Mouse (Mus musculus): ENCODE measurements around the gene Olfr640.

Gene Olfr640

DNA sequence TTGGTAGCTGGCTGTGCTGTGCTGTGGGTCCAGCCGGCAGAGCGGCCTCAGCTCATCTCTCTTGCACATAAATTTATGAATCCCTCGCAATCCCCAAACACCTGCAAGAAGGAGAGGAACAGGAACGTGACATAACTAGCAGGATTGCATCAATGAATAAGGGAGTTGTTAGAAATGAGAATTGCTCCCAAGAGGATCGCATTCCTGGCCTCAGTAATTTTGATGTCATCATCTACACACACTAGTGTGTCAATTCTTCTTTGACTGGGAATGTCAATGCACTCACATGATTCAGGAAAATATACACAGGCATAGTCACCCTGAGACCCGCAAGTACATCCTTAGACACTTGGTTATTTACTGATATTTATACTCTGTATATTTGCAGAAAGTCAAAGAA, at the start of gene Olfr640:
Gene Olfr640 (minus strand): TSS at position 101 of the 400 bp plus-strand sequence.
- no peak for DNase-seq (ENCODE audit: low spot score in 2 of 2)

DNA sequence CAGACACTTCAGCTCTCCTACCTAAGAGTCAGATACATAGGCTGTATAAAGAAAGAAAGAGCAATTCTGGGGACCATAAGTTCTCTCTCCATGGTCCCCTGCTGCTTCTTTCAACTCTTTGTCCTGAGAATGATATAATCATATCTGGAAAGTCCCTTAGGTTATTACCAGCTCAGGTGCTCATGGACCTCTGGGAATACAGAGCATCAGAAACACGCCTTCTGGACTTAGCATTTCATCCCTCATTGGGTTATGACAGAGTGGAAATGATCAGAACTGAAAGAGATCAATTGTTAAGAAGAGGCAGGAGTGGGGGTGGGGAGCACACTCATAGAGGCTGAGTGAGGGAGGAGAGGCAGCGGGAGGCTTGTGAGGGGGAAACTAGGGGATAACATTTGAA, 46.4 kb upstream of the Olfr640 start, which contains the start of gene Olfr644:
Gene Olfr644 (minus strand): TSS at position 101 of the 400 bp plus-strand sequence.
- DNase-seq (ENCODE audit: low spot score in 2 of 2), result no peak

DNA sequence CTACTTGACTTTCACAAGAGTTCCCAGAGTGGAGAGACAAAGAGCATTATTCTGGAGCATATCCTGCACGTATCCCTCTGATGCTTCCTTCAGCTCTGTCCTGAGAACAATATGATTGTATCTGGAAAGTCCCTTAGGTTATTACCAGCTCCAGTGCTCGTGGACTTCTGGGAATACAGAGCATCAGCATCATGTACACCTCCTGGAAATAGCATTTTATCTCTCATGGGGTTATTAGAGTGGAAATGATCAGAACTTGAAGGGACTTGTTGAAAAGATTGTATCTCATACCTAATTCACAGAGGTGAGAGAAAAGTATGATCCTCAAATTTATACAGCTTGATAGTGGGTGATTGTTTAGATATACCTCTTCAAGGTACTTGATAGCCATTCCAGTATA, 36.0 kb upstream of the Olfr640 start, which contains the start of gene 4930516K23Rik:
Gene 4930516K23Rik (minus strand): TSS at position 101 of the 400 bp plus-strand sequence.
- DNase-seq (ENCODE audit: low spot score in 2 of 2), result no peak

DNA sequence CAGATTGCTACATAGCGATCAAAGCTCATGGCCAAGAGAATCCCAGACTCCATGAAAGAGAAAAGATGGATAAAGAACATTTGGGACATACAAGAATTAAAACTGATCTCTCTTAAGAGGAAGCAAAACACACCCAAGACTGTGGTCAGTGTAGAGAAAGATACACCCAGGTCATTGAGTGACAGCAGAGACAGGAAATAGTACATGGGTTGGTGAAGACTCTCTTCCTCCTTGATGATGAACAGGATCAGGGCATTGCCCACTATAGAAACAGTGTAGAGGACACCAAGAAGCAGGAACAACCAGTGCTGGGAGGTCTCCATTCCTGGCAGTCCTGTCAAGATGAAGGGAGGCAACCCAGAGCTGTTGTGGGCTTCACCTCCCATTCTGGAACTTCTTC, 33.8 kb upstream of the Olfr640 start:
- DNase-seq (ENCODE audit: low spot score in 2 of 2), result no peak

DNA sequence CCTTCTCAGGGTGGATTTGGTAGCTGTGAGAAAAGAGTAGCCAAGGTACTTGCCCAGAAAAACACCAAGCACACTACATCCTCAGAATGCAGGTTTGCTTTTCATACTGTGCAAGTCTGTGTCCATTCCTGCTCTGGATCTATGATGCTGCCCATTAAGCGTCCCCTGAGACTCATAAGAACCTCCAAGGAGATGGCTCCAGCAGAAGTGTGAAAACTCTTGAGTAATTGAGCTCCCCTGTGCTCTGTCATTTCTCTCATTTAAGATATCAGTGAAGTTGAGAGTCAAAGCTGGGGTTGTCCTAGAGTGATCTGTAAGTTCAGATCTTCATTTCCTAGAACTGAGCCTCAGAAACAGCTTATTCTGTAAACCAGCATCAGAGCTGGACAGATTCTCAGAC, 27.2 kb upstream of the Olfr640 start, which contains the start of gene Olfr642:
Gene Olfr642 (minus strand): TSS at position 101 of the 400 bp plus-strand sequence.
- DNase-seq (ENCODE audit: low spot score in 2 of 2), result no peak

DNA sequence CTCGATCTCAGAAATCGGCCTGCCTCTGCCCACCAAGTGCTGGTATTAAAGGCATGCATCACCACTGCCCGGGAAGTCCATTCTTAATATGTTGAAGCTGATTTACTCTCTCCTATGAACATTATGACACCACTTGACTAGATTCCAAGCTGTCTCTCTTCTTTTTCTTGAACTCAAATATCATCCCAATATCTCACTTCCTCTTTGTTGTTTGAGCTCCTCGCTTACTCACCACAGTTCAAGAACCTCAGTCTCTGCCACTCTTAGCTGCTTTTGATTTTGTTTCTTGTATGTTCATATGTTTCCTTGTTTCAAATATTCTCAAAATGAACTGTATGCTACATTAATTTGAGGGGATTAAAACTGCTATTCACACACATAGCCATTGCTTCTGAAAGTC, 25.4 kb upstream of the Olfr640 start:
- no peak for DNase-seq (ENCODE audit: low spot score in 2 of 2)

DNA sequence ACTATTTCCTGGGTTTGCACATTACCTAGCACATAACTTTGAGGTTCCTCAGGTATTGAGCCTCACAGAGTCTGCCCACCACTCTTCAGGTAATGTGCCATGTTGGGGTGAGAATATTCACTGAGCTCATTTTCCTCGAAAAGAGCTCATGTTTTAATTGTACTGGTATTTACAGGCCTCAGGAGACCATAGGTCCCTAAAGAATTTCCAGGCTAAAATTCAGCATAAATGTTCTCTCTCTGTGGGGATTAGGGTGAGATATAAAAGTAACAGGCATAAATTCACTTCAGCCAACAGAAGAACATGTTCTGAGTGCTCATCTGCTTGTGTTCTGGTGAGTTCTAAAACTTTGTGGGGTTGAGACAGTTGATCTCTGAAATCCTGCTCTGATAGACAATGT, 9.8 kb upstream of the Olfr640 start, which contains the start of gene Olfr641:
Gene Olfr641 (plus strand): TSS at position 301 of the 400 bp plus-strand sequence.
- no peak for DNase-seq (ENCODE audit: low spot score in 2 of 2)

DNA sequence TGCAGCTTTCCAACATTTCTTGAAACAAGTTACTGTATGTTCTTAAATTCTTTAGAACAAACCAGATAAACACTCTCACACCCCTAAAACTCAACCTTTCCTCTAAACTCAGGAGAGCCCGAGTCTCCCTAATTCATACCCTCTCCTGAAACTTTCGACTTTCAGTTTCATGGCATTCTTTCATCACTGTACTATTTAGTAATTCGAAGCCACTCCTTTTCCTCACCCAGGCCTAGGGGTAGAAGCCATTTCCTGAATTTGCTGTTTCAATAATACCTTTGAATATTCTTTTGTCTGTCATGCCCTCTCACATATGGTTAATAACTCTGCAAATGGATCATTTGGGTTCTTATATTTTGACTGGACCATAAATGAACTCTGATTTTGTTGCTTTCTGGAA, 1.6 kb upstream of the Olfr640 start:
- no peak for DNase-seq (ENCODE audit: low spot score in 2 of 2)

DNA sequence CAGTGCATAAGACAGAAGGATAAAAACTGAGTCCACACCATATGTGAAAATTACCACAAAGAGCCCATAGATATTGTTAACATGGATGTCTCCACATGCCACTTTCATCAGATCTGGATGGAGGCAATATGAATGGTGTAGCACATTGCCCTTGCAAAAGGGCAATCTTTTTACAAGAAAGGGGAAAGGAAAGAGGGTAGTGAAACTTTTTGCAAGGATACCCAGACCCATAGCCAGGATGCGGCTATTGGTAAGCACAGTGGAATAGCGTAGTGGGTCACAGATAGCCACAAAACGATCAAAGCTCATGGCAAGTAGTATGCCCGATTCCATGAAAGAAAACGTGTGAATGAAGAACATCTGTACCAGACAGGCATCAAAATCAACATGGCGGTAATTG, 3.7 kb downstream of the Olfr640 start:
- DNase-seq (ENCODE audit: low spot score in 2 of 2), result no peak

DNA sequence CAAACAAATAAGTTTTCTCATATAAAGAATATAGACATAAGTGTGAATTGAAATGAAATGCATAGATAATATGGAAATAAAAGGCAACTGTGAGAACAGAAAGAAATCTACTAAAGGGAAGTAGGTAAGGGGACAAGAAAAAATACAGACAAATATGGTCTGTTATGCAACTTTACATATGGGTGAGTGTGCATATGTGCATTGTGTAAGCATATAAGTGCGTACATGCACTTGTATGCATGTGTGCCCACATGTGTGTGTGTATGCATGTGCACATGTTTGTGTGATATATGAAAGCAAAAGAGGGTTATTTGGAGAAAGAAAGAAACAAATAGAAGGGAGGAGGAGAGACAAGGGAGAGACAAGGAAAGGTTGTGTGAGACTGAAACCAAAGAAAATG, 6.4 kb downstream of the Olfr640 start:
- no peak for DNase-seq (ENCODE audit: low spot score in 2 of 2)

DNA sequence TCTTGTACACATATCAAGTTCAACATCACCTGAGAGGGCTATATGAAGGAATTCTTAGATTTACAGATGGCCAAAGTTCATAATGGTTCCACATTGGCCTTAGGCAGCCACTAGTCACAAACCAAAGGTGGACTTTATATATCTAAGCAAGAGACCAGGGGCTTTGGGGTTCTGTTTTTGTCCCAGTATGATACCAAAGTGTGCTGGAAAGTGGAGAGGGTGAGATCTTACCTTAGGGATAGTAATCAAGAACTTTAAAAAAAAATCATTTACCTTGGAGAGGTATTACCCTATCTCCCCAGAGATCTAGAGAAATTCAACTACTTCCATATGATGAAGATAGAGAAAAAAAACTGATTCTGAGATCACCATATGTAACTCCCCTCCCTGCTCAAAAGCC, 8.2 kb downstream of the Olfr640 start, which contains the start of gene Olfr639:
Gene Olfr639 (minus strand): TSS at position 101 of the 400 bp plus-strand sequence.
- no peak for DNase-seq (ENCODE audit: low spot score in 2 of 2)

DNA sequence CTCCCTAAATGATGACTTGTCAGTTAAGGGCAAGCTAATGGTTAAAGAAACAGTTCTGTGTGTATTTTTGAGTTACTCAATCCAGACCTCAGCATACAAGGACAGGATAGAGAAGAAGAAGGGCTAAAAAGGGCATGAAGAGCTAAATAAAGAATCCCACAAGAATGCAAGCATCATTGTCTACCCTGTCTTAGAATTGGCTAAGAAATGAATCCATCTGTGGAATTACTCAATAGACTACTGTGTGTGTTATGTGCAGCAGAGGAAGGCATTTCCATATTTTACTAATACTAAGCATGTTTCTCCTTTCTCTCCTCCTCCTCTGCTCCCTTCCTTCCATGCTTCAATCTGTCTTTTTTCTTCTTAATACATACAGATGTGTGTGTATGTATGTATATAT, 26.2 kb downstream of the Olfr640 start:
- DNase-seq (ENCODE audit: low spot score in 2 of 2), result no peak

DNA sequence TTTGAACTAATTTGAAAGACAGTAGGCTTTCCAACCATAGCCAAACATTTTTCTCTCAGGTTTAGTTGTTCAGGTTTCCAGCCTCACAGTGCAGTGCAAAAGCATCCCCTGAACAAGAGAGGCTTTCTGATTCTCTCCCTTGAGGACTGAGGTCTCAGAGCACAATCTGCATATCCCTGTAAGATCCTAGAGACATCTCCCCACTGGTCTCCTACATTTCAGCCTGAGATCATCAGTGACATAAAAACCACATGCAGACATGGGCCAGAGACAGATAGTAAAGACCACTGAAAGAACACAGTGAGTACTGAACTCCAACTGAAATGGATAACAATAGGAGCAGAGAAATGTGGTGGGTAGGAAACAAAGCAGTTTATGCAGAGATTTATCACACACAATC, 26.9 kb downstream of the Olfr640 start, which contains the start of gene Olfr638:
Gene Olfr638 (plus strand): TSS at position 301 of the 400 bp plus-strand sequence.
- no peak for DNase-seq (ENCODE audit: low spot score in 2 of 2)

DNA sequence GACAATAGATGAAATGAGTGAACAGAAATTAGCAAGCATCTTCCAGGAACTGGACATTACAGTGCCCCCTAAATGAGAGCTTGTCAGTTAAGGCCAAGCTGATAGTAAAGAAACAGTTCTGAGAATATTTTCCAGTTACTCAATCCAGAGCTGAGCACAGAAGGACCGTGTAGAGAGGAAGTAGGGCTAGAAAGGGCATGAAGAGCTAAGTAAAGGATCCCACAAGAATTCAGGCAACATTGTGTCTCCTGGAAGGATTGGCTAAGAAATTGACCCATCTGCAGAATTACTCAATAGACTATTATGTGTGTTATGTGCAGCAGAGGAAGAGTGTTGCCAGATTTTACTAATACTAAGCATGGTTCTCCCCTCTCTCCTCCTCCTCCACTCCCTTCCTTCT, 53.6 kb downstream of the Olfr640 start:
- no peak for DNase-seq (ENCODE audit: low spot score in 2 of 2)

DNA sequence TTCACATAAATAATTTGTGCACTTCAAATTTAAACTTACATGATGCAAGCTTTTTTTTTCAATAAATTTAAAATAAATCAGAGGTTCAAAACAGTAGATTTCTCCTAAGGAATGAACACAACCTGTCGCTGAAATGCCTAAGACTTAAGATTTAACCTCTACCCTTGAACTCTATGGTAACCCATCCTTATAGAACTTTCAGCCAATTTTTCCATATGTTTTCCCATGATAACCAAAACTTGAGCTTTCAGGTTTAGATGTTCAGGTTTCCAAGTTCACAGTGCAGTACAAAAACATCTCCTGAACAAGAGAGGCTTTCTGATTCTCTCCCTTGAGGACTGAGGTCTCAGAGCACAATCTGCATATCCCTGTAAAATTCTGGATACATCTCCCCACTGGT, 54.5 kb downstream of the Olfr640 start, which contains the start of gene Olfr635:
Gene Olfr635 (plus strand): TSS at position 301 of the 400 bp plus-strand sequence.
- DNase-seq (ENCODE audit: low spot score in 2 of 2), result no peak

Data from urinary bladder, postnatal 4 days (tissue).